Mouse (Mus musculus) forebrain, embryonic 11.5 days (tissue): ENCODE results near the gene Cpeb3. TPM values are rescaled to one million over a fixed set of nuclear protein-coding genes. Genes with fewer than 3 reads are reported as not detected.

Source experiments
- ATAC-seq: fragments of 200-750 bp; cut with Nextera tagmentation; replicated peaks from 2 replicates; pipeline ENCODE4 v1.8.0; 2017; ENCODE audit warnings: moderate TSS enrichment; ENCODE audit not compliant: low FRiP score
- DNase-seq: peaks from one replicate; pipeline ENCODE4 v3.0.0-alpha.2; 2017; ENCODE audit warnings: low spot score
- H3K27ac ChIP-seq: fragments of 300-500 bp; sonication (generic); 2 replicates; pipeline ENCODE4 v1.5.1; 2014; ENCODE audit warnings: low read depth, low read length
- H3K27me3 ChIP-seq: fragments of 300-500 bp; sonication (generic); 2 replicates; pipeline ENCODE4 v1.6.1; 2014; ENCODE audit warnings: mild to moderate bottlenecking, low read length, mixed read lengths; ENCODE audit not compliant: control insufficient read depth, insufficient read depth
- H3K36me3 ChIP-seq: fragments of 300-500 bp; sonication (generic); 2 replicates; pipeline ENCODE4 v1.6.1; 2014; ENCODE audit warnings: mild to moderate bottlenecking, low read length, moderate library complexity, mixed read lengths; ENCODE audit not compliant: control insufficient read depth, insufficient read depth
- H3K4me1 ChIP-seq: fragments of 300-500 bp; sonication (generic); replicated peaks from 2 replicates; pipeline ENCODE4 v1.6.1; 2014; ENCODE audit warnings: low read length, mixed read lengths; ENCODE audit not compliant: control insufficient read depth, insufficient read depth
- H3K4me2 ChIP-seq: fragments of 300-500 bp; sonication (generic); 2 replicates; pipeline ENCODE4 v1.6.1; 2014; ENCODE audit warnings: low read depth, mild to moderate bottlenecking, low read length, moderate library complexity, mixed read lengths; ENCODE audit not compliant: severe bottlenecking
- H3K4me3 ChIP-seq: fragments of 300-500 bp; sonication (generic); 2 replicates; pipeline ENCODE4 v1.5.1; 2014; ENCODE audit warnings: low read depth, low read length
- H3K9ac ChIP-seq: fragments of 300-500 bp; sonication (generic); 2 replicates; pipeline ENCODE4 v1.6.1; 2014; ENCODE audit warnings: low read length
- H3K9me3 ChIP-seq: fragments of 300-500 bp; sonication (generic); 2 replicates; pipeline ENCODE4 v1.6.1; 2016; ENCODE audit warnings: low read length, mixed read lengths; ENCODE audit not compliant: control insufficient read depth
- WGBS: fragments of 180-500 bp; shearing (Covaris S2); extraction: QIAGEN DNeasy Blood & Tissue Kit; methylation state at CpG from one replicate; pipeline ENCODE4 v1.1.7; 2014; 5-methylcytosine and 5-hydroxymethylcytosine counted together
- polyA plus RNA-seq: library from polyadenylated mRNA; unstranded; fragments of >200 nt; fragmentation: Nextera tagmentation; extraction: Ambion mirVana; gene quantifications from 2 replicates; pipeline ENCODE4 v1.2.1, GENCODE M21; 2014

Cpeb3 gene
- polyA plus RNA-seq, 1 experiment from 2014 or later: 2.4 TPM

GRCm38 (mm10) chr19:37059623-37060022 lies 148.8 kb downstream of the Cpeb3 start:
- Histone ChIP-seq H3K27ac (no peak overlapping the region), H3K27me3 (no peaks in the 10 kb centered on the region), H3K4me3 (no peak overlapping the region), H3K9me3 (no peaks in the 10 kb centered on the region), H3K4me1 (no peaks in the 10 kb centered on the region), H3K9ac (no peak overlapping the region), H3K4me2 (no peak overlapping the region), H3K36me3 (no peaks in the 10 kb centered on the region)
- DNase-seq (no peak), ATAC-seq (no peak)
- WGBS: 73% methylated on average over 2 of the region's 2 CpGs

GRCm38 (mm10) chr19:37057161-37057905 lies 151.1 kb downstream of the Cpeb3 start:
- no peak for DNase-seq
- H3K27ac ChIP-seq: no peak overlapping the region

GRCm38 (mm10) chr19:37055976-37056556 lies 152.3 kb downstream of the Cpeb3 start:
- DNase-seq (no peak), ATAC-seq (no peak)
- H3K4me2 ChIP-seq: no peak overlapping the region
- 89% methylated on average over 4 of the region's 4 CpGs for WGBS
- H3K27me3 ChIP-seq: no peaks in the 10 kb centered on the region
- H3K4me1 ChIP-seq: no peaks in the 10 kb centered on the region
- H3K9me3 ChIP-seq: no peaks in the 10 kb centered on the region
- H3K27ac ChIP-seq: no peak overlapping the region
- H3K9ac ChIP-seq: no peak overlapping the region
- no peaks in the 10 kb centered on the region for H3K36me3 ChIP-seq
- H3K4me3 ChIP-seq: no peak overlapping the region

More at GRCm38 (mm10) chr19:37057161-37057905, 151.1 kb downstream of the Cpeb3 start:
- Histone ChIP-seq H3K36me3 (no peaks in the 10 kb centered on the region), H3K4me1 (no peaks in the 10 kb centered on the region), H3K9me3 (no peaks in the 10 kb centered on the region), H3K27me3 (no peaks in the 10 kb centered on the region), H3K4me3 (no peak overlapping the region), H3K4me2 (no peak overlapping the region), H3K9ac (no peak overlapping the region)
- 81% methylated on average over 8 of the region's 8 CpGs for WGBS
- no peak for ATAC-seq

DNA sequence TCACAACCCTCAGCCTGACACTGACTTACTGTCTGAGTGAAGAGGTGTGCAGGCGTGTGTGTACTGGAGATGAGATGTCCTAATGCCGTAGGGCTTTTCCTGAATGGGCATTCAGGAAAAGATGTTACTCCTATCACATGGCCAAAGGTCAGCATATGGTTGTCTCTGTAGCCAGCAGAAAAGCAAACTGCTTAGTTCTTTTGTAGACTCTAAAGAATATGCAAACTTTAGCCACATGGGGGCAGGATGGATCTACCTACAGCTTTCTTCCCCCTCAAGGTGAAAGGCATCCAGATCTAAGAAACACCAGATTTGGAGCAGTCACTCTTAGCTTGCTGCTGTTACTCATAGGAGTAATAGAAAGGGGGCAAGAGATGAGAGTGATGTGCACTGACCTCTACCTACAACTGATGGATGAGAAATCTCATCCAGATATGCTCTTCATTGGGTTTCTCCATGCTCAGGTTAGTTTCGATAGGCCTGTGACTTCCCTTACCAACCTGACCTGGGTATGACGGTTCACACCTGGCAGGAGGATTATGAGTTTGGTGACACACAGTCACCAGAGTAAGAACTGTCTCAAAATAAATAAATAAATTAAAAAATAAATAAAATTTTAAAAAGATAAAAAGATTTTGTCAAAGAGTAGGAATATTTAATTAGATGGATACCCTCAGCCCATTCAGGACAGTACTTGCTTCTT lies 157.6 kb downstream of the Cpeb3 start:
- Histone ChIP-seq H3K36me3 (no peaks in the 10 kb centered on the region), H3K4me2 (no peak overlapping the region), H3K9ac (no peak overlapping the region), H3K27ac (no peak overlapping the region), H3K9me3 (no peaks in the 10 kb centered on the region), H3K4me3 (no peak overlapping the region), H3K4me1 (no peaks in the 10 kb centered on the region), H3K27me3 (no peaks in the 10 kb centered on the region)
- 80% methylated on average over 4 of the region's 4 CpGs for whole genome bisulfite sequencing
- ATAC-seq (no peak), DNase-seq (no peak)

- H3K4me3 ChIP-seq: no peak overlapping the region
- 94% methylated on average over 6 of the region's 6 CpGs for WGBS
- DNase-seq: no peak
- no peak overlapping the region for H3K27ac ChIP-seq
- no peaks in the 10 kb centered on the region for H3K4me1 ChIP-seq
- H3K36me3 ChIP-seq: no peaks in the 10 kb centered on the region
- ATAC-seq: no peak
- H3K9ac ChIP-seq: no peak overlapping the region
- H3K9me3 ChIP-seq: no peaks in the 10 kb centered on the region
- no peaks in the 10 kb centered on the region for H3K27me3 ChIP-seq
- H3K4me2 ChIP-seq: no peak overlapping the region
These were observed 159.9 kb downstream of the Cpeb3 start for GRCm38 (mm10) chr19:37048507-37048906.

DNA sequence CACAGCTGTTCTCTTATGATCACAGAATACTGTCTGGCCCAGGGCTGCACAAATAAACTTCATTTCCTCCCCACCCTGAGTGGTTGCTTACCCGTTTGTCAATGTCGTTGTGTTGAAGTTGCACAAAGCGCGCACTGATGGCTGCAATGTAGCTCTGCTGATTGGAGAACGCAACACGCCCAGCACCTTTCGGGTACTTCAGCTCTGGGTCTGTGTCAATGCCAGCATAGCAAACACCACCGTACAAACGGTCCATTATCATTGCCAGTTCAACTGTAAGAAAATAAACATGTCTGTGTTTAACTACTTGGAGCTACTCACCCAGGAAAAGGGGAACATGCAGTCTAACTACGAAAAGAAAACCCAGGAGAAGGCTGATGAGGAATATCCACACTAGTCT lies 164.0 kb downstream of the Cpeb3 start:
- no peaks in the 10 kb centered on the region for H3K27me3 ChIP-seq
- no peaks in the 10 kb centered on the region for H3K36me3 ChIP-seq
- H3K9ac ChIP-seq: no peak overlapping the region
- H3K27ac ChIP-seq: no peak overlapping the region
- WGBS: 88% methylated on average over 10 of the region's 10 CpGs
- H3K4me1 ChIP-seq: no peaks in the 10 kb centered on the region
- H3K4me3 ChIP-seq: no peak overlapping the region
- DNase-seq (no peak), ATAC-seq (no peak)
- no peak overlapping the region for H3K4me2 ChIP-seq
- no peaks in the 10 kb centered on the region for H3K9me3 ChIP-seq

DNA sequence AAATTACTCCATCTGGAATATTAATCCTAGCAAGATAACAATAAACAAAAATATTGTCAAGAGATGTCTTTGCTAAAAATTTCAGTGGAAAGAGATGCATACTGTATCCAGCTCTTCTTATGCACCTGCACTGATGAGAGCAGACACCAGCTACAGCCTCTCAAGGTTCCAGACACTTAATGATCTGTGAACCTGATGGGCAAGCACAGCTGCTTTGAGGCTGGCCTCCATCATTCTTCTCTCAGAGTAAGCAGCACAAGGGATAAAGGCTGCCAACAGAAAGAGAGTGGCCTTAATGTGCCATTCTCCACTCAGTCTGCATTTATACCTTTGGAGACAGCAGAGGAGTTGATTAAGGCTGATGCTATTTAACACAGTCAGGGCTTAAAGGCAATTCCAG lies 167.5 kb downstream of the Cpeb3 start:
- H3K4me1 ChIP-seq: no peaks in the 10 kb centered on the region
- H3K9me3 ChIP-seq: no peaks in the 10 kb centered on the region
- no peak for ATAC-seq

DNA sequence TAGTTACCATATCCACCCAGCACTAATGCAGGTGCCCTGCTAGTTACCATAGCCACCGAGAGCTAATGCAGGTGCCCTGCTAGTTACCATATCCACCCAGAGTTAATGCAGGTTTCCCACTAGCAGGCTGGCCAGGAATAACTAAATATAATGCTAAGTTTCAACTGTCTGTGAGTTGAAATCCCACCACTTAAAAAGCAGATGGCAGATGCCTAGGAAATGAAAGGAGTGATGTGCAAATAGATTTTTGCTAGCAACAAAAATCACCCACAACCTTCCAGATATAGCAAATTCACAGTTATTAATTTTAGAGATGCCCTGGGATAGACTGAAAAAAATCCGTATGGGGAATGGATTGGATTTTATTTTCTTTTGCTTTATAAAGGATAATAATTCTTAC lies 176.0 kb downstream of the Cpeb3 start:
- no peaks in the 10 kb centered on the region for H3K27me3 ChIP-seq
- WGBS: 87% methylated on average over 2 of the region's 2 CpGs
- no peaks in the 10 kb centered on the region for H3K9me3 ChIP-seq
- ATAC-seq: no peak
- H3K4me1 ChIP-seq: no peaks in the 10 kb centered on the region
- no peak overlapping the region for H3K27ac ChIP-seq
- no peak overlapping the region for H3K4me3 ChIP-seq
- H3K36me3 ChIP-seq: no peaks in the 10 kb centered on the region
- H3K9ac ChIP-seq: no peak overlapping the region
- no peak for DNase-seq
- H3K4me2 ChIP-seq: no peak overlapping the region

More for the DNA sequence above, 167.5 kb downstream of the Cpeb3 start:
- H3K4me3 ChIP-seq: no peak overlapping the region
- no peak overlapping the region for H3K4me2 ChIP-seq
- H3K27ac ChIP-seq: no peak overlapping the region
- DNase-seq: no peak
- H3K36me3 ChIP-seq: no peaks in the 10 kb centered on the region
- no peaks in the 10 kb centered on the region for H3K27me3 ChIP-seq
- H3K9ac ChIP-seq: no peak overlapping the region
